Mouse (Mus musculus) midbrain, embryonic 10.5 days (tissue): ENCODE data around the gene Slc34a3. TPM values are rescaled to one million over a fixed set of nuclear protein-coding genes. Genes with fewer than 3 reads are reported as not detected.
A peak's percentile ranks its signal among the peaks of the same experiment; 100 is the strongest.

Experiments
- DNase-seq: peaks from one replicate; pipeline ENCODE4 v3.0.0-alpha.2; 2017; ENCODE audit warnings: low spot score
- H3K27ac ChIP-seq: fragments of 300-500 bp; sonication (generic); replicated peaks from 2 replicates; pipeline ENCODE4 v1.5.1; 2016; ENCODE audit warnings: mild to moderate bottlenecking
- H3K27me3 ChIP-seq: fragments of 300-500 bp; sonication (generic); 2 replicates; pipeline ENCODE4 v1.6.1; 2016; ENCODE audit warnings: low read depth, mild to moderate bottlenecking; ENCODE audit not compliant: poor library complexity, severe bottlenecking
- H3K36me3 ChIP-seq: fragments of 300-500 bp; sonication (generic); 2 replicates; pipeline ENCODE4 v1.6.1; 2016; ENCODE audit warnings: mild to moderate bottlenecking, moderate library complexity
- H3K4me1 ChIP-seq: fragments of 300-500 bp; sonication (generic); 2 replicates; pipeline ENCODE4 v1.6.1; 2016
- H3K4me3 ChIP-seq: fragments of 300-500 bp; sonication (generic); 2 replicates; pipeline ENCODE4 v1.5.1; 2016; ENCODE audit warnings: mild to moderate bottlenecking, moderate library complexity
- H3K9me3 ChIP-seq: fragments of 300-500 bp; sonication (generic); replicated peaks from 2 replicates; pipeline ENCODE4 v1.6.1; 2016; ENCODE audit warnings: mild to moderate bottlenecking
- WGBS: fragments of 180-500 bp; shearing (Covaris S2); methylation state at CpG from one replicate; pipeline ENCODE4 v1.1.7; 2016; 5-methylcytosine and 5-hydroxymethylcytosine counted together
- polyA plus RNA-seq: library from polyadenylated mRNA; unstranded; fragments of >200 nt; fragmentation: Nextera tagmentation; extraction: Ambion mirVana; gene quantifications from 2 replicates; pipeline ENCODE4 v1.2.1, GENCODE M21; 2016

The Slc34a3 gene
- polyA plus RNA-seq, 1 experiment from 2014 or later: not detected

DNA sequence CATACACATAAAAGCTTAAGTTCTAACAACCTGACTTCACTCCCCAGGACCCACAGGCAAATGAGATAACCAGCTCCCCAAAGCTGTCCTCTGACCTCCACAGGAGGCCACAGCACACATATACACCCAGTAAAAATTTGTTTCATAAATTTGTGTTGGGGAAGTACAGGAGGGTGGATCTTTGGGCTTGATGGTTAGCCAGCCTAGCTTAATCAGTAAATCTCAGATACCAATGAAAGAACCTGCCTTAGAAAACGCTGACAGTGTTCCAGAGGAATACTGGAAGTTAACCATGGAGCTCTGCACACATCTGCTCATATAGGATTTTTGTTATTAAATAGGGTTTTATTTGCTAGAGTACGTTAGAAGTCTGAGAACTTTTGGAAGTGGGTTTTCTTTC, 16.5 kb downstream of the Slc34a3 start:
- DNase-seq: no peak
- peaks cover 14% of the 10 kb centered on the region for H3K36me3 ChIP-seq
- H3K27me3 ChIP-seq: peaks cover 16% of the 10 kb centered on the region
- 74% methylated on average over 2 of the region's 2 CpGs for WGBS
- no peak overlapping the region for H3K4me3 ChIP-seq
- no peak overlapping the region for H3K27ac ChIP-seq
- H3K4me1 ChIP-seq: peaks cover 13% of the 10 kb centered on the region
- H3K9me3 ChIP-seq: no peaks in the 10 kb centered on the region

DNA sequence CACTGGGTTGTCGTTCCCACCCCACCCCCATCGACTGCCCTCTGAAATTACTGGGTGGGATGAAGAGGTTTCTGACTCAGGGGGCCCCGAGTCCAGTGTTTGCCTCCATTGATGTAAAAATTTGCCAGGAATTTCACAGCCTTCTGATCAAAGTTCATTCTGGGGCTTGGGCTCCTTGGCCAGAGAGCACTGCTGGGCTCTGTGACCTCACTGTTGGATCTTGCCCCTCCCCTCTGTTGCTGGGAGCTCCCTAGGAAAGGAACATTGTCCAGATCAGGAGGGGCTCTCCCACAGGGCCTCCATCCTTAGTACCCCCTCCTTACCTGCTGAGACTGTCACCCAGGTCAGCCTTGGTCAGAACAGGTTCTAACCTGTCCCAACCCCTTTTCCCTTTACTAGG, 19.7 kb downstream of the Slc34a3 start, which contains the start of gene Stpg3:
TSS of gene Stpg3 (minus strand) at position 194 of the 400 bp plus-strand sequence.
- Histone ChIP-seq H3K36me3 (peaks cover 6% of the 10 kb centered on the region), H3K4me1 (peaks cover 28% of the 10 kb centered on the region), H3K27me3 (peaks cover 22% of the 10 kb centered on the region), H3K4me3 (no peak within 1 kb of the TSS), H3K27ac (no peak within 1 kb of the TSS), H3K9me3 (no peaks in the 10 kb centered on the region)
- no peak for DNase-seq
- WGBS: 78% methylated on average over 3 of the region's 3 CpGs

DNA sequence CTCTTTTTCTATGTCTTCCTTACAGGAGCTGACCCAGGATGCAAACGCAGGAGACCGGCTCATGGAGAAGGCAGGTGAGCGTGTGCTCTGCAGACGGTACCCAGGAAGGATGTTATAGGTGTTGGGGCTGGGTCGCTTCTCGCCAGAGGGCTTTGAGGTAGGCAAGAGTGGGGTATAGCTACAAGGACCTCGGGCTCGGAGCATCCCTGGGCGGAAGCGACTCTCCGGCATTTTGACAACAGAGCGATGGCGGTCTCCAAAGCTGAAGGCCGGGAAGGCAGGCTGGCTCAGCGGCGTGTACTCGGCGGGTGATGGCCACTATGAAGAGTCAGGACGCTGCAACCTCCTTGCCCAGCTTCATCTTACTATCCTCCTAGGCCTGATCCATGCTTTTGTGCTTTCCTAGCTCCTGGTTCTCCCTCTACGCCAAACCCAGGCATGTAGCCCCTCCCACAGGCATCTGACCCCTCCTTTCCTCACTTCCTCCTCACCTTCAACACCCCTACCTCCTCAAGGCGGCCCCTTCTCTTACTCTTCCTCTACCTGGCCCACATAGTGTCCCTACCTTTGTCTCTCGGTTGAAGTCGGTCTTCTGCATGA, 20.8 kb downstream of the Slc34a3 start:
- Histone ChIP-seq H3K4me3 (no peak overlapping the region), H3K27me3 (peaks cover 22% of the 10 kb centered on the region), H3K36me3 (peaks cover 15% of the 10 kb centered on the region), H3K9me3 (no peaks in the 10 kb centered on the region), H3K27ac (no peak overlapping the region), H3K4me1 (peaks cover 29% of the 10 kb centered on the region)
- DNase-seq: no peak
- WGBS: 68% methylated on average over 23 of the region's 23 CpGs

DNA sequence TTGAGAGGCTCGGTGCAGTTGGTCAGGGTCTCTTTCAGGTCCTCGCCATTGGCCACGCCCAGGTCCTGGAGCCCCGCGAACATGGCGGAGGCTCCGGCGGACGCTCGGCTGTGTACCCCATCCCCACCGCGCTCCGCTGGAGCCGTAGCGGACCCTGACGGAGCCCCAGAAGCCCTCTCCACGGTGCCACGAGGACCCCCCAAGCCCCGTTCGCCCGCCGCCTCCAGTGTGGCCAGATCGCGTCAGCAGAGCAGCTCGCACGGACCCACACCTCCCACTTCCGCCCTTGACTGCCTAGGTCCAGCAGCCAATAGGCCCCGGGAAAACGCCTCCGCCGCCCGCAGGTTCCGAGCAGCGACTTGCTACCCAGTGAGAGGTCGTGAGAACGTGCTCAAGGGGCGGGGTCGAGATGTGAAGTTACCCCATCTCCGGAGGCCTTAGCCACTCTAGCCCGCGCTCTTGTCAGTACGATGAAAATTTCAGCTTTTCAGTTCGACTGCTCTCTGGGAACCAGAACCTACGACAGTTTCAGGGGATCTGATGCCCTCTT, 23.0 kb downstream of the Slc34a3 start, which contains the start of gene Nelfb:
TSS of gene Nelfb (minus strand) at position 369 of the 550 bp plus-strand sequence.
- peak; percentile 94 for DNase-seq
- Histone ChIP-seq H3K4me3 (peak within 1 kb of the TSS; percentile 81), H3K36me3 (peaks cover 36% of the 10 kb centered on the region), H3K4me1 (peaks cover 28% of the 10 kb centered on the region), H3K9me3 (no peaks in the 10 kb centered on the region), H3K27ac (peak within 1 kb of the TSS; percentile 97), H3K27me3 (peaks cover 22% of the 10 kb centered on the region)
- under 1% methylated on average over 44 of the region's 44 CpGs for WGBS

DNA sequence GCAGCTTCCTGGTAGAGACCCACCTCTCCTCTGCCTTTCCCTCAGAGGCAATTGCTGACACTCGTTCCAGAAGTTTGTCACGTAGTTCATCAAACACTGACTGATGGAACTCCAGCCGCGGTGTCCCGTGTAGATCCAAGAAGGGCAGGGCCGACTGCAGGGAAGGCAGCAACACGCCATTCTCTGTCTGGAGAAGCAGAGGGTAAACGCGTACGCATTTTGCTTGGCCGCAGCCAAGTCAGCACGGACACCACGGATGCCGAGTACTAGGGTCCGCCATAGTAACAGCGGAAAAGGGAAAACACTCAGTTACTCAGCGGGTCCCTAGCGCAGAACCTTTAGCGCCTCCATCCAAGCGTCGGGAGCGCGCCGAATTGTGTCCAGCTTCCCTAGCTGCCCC, 23.5 kb downstream of the Slc34a3 start:
- H3K9me3 ChIP-seq: no peaks in the 10 kb centered on the region
- under 1% methylated on average over 24 of the region's 24 CpGs for WGBS
- peaks cover 41% of the 10 kb centered on the region for H3K36me3 ChIP-seq
- peak overlapping the region; percentile 81 for H3K4me3 ChIP-seq
- DNase-seq: no peak
- peaks cover 28% of the 10 kb centered on the region for H3K4me1 ChIP-seq
- peaks cover 22% of the 10 kb centered on the region for H3K27me3 ChIP-seq
- peak overlapping the region; percentile 97 for H3K27ac ChIP-seq

DNA sequence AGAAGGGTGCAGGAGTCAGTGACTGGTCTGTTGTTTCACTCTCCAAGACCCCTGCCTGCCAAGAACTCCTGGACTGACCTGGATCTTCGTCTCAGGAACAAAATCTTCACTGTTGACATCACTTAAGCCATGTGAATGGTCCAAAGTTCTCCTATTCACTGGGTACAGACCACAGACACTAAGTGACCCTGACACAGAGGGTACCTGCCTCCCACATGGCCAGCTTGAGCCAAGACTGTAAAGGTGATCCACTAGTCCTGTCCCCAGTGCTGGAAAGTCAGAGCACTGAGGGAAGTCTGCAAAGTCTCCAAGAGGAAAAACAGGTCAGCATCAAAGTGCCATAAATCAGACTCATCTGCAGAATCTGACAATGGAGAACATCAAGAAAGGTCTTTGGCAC, 26.6 kb downstream of the Slc34a3 start:
- DNase-seq: no peak

DNA sequence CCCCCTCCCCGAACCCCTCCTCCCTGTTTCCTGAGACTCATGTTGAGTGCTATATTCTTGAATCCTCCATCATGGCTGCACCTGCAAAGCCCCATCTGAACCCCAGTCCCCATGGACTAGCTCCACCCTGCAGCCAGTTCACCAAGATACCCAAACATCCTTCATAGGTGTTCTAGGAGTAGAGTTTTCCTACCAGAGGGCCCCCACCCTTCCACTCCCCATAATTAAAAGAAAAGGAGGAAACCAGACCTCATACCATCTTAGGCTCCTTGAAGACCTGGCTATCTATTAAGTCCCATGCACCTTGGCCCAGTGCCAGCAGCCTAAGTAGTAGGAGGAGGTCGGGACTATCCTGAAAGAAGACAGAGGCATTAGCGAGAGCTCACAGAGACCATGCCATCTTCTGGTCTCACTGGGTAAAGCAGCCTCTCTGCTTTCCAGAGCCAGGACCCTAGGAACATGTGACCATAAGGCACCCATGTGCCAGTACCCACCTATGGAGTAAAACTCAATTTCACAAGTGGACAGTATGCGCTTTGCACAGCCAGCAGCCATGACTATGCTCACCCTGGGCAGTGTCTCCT, 30.4 kb downstream of the Slc34a3 start:
- H3K9me3 ChIP-seq: no peaks in the 10 kb centered on the region
- DNase-seq: no peak
- 72% methylated on average over 4 of the region's 4 CpGs for WGBS
- no peaks in the 10 kb centered on the region for H3K27me3 ChIP-seq
- no peak overlapping the region for H3K27ac ChIP-seq
- peaks cover 99% of the 10 kb centered on the region for H3K36me3 ChIP-seq
- H3K4me3 ChIP-seq: no peak overlapping the region
- H3K4me1 ChIP-seq: 0 out of 2 replicates have a peak, but pooled peaks cover 1% of the 10 kb centered on the region

More for the DNA sequence above, 26.6 kb downstream of the Slc34a3 start:
- Histone ChIP-seq H3K36me3 (peaks cover 72% of the 10 kb centered on the region), H3K4me1 (peaks cover 28% of the 10 kb centered on the region), H3K27ac (no peak overlapping the region), H3K4me3 (no peak overlapping the region), H3K27me3 (peaks cover 5% of the 10 kb centered on the region), H3K9me3 (no peaks in the 10 kb centered on the region)
- WGBS: 86% methylated on average over 1 of the region's 1 CpGs

DNA sequence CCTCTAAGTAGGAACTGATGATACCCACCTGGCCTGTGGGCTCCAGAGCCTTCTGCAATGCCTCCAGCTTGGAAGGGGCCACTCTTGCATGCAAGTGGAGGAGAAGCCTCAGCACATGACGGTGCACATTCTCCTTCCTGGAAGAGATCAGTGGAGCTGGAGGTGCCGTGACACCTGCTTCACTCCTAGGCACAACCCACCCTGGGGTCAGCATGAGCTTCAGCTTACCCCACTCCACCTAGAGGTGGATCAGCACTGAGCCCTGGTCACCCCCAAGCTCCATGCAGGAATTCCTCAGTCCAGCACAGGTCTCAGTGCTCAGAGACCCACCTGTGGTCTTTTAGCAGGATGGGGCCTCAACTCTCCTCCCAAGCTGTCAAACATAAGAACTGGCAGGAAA, 33.5 kb downstream of the Slc34a3 start:
- 92% methylated on average over 2 of the region's 2 CpGs for WGBS
- peaks cover 77% of the 10 kb centered on the region for H3K36me3 ChIP-seq
- H3K4me1 ChIP-seq: peaks cover 16% of the 10 kb centered on the region
- no peak overlapping the region for H3K4me3 ChIP-seq
- no peak overlapping the region for H3K27ac ChIP-seq
- peaks cover 27% of the 10 kb centered on the region for H3K27me3 ChIP-seq
- H3K9me3 ChIP-seq: no peaks in the 10 kb centered on the region
- DNase-seq: no peak

DNA sequence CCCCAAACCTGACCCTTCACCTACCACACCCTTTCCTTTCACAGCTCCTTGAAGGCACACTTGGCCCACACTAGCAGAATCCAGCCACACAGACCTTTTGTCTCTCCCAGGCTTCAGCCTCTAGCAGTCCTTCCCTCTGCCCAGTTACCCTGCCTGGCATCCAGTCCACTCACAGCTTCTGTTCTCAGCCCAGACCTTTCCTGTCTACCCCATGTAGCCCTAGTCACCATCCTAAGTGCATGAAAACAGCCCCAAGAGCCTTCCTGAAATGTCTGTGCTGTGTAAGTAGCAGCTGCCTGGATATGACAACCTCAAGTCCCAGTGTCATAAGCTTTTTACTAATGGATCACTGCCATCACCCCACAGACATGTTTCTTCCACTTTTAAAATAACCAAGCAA, 36.2 kb downstream of the Slc34a3 start:
- Histone ChIP-seq H3K4me1 (peaks cover 33% of the 10 kb centered on the region), H3K27ac (no peak overlapping the region), H3K9me3 (no peaks in the 10 kb centered on the region), H3K27me3 (peaks cover 51% of the 10 kb centered on the region), H3K36me3 (peaks cover 50% of the 10 kb centered on the region), H3K4me3 (no peak overlapping the region)
- DNase-seq: no peak

DNA sequence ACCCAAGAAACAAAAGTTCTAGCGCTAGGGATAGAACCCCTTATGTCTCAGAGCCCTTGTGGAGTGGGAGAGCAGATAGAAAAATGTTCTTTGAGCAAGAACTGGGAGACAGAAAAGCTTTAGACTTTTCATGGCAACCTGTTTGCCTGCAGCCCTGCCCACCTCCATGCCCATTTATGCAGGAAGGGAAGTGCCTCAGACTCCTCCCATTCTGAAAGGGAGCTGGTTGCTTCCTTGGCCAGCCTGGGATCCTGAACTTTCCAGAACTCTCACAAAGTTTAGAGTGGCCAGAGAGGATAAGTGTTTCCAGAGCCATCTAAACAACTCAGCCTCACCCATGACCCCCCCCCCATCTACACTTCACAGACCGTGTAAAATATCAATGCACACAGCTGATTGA, 37.0 kb downstream of the Slc34a3 start:
- 21% methylated on average over 2 of the region's 2 CpGs for WGBS
- Histone ChIP-seq H3K36me3 (peaks cover 43% of the 10 kb centered on the region), H3K27ac (no peak overlapping the region), H3K4me3 (no peak overlapping the region), H3K4me1 (peaks cover 34% of the 10 kb centered on the region), H3K9me3 (no peaks in the 10 kb centered on the region), H3K27me3 (peaks cover 51% of the 10 kb centered on the region)
- DNase-seq: no peak

DNA sequence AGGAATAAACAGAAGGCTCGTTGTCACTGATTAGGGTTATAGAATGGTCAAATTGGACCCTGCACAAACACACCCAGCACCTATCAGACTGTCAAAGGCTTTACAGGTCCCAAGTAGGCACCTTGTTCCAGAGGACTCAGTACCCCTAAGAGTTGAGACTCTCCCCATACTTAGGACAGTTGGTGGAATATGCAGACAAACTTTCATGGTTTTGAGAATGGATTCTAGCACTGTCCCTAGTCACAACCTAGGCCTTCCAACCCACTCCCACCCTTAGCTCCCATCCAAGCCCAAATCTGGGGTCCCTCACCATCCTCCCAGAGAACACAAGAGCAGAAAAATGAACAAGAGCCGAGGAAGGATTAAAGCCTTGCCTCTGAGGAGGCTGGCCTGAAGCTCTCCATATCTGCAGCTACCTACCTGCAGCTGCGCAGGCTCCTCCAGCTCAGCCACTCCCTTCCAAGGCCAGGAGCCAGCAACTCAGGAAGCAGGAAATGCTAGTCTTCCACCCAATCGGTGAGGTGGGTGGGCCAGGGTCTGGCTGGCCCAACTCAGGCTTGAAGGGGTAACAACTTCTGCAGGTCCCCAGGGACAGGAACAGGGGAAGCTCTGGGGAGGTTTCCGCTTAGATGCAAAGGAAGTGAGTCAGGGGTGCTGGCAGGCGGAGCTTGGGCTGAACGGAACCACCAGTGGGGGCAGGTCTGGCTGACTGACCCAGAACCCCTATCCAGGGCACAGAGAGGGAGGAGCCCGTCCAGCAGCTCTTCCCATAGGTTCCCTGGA, 37.8 kb downstream of the Slc34a3 start, which contains the start of gene Tor4a:
TSS of gene Tor4a (minus strand) at position 715 of the 783 bp plus-strand sequence.
- DNase-seq: no peak

DNA sequence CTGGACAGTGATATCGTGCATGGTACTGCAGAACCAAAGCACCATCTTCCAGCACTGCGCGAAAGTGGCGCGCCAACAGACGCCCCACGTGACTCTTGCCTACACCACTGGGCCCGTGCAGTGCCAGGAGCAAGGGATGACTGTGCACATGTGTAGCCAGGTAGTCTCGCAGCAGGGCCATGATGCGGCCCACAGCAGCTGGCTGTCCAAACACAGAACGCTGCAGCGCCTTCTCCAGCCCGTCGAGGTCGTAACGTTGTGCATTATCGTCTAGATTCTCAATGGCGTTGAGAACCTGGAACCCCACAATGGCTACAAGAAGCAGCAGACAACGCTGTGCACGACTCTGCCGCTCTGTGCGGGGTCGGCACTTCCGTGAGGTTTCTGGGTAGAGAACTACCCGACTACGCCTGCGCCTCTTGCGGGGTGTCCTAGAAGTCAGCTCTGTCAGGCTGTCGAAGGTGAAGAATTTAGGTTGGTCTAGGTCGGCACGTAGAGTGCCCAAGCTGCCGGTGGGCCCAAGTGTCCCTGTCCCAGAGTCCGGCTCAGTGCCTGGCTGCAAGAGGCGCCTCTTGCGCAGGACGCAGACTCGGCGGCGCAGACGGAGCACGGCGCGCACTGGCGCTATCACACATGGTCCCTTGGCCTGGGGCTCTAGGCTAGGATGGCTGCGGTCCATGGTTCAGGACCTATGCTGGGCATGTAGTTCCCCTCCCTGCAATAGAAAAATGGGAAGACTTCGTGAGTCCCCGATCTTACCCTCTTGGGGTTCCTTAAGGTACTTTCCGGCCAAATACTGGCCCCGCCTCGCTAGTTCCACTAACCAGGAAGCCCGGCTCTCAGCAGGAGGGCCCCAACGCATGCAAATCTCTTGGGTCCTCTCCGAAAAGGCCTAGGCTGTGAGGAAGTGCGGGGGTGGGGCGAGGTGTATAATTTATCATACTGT, 38.7 kb downstream of the Slc34a3 start:
- WGBS: 22% methylated on average over 55 of the region's 55 CpGs
- no peak for DNase-seq
- peaks cover 26% of the 10 kb centered on the region for H3K36me3 ChIP-seq
- H3K27me3 ChIP-seq: peaks cover 51% of the 10 kb centered on the region
- H3K4me3 ChIP-seq: peak overlapping the region; percentile 39
- H3K4me1 ChIP-seq: peaks cover 34% of the 10 kb centered on the region
- H3K9me3 ChIP-seq: no peaks in the 10 kb centered on the region
- peak overlapping the region; percentile 11; the same call in 1 of the 2 replicates for H3K27ac ChIP-seq

More for the DNA sequence above, 37.8 kb downstream of the Slc34a3 start, which contains the start of gene Tor4a:
- peaks cover 34% of the 10 kb centered on the region for H3K36me3 ChIP-seq
- peaks cover 34% of the 10 kb centered on the region for H3K4me1 ChIP-seq
- no peak within 1 kb of the TSS; the same call in 1 of the 2 replicates for H3K27ac ChIP-seq
- H3K27me3 ChIP-seq: peaks cover 51% of the 10 kb centered on the region
- 14% methylated on average over 8 of the region's 8 CpGs for WGBS
- H3K9me3 ChIP-seq: no peaks in the 10 kb centered on the region
- H3K4me3 ChIP-seq: peak within 1 kb of the TSS; percentile 39
